Mouse (Mus musculus): ENCODE results near the gene Slc48a1. TPM values are rescaled to one million over a fixed set of nuclear protein-coding genes. Genes with fewer than 3 reads are reported as not detected.

Slc48a1 gene
- polyA plus RNA-seq, 1 experiment from 2014 or later, result 81.9 TPM

- 80% methylated on average over 12 of the region's 12 CpGs for WGBS
- ATAC-seq (ENCODE audit: low FRiP score, low TSS enrichment), result no peak
- Histone ChIP-seq H3K9me3 (ENCODE audit: low read length) (no peaks in the 10 kb centered on the region), H3K9ac (replicated peaks; ENCODE audit: low read length) (no peak overlapping the region), H3K27ac (ENCODE audit: low read length) (no peak overlapping the region), H3K4me1 (ENCODE audit: insufficient read depth, low read length) (peaks cover 12% of the 10 kb centered on the region), H3K36me3 (ENCODE audit: insufficient read depth, low read length) (peaks cover 48% of the 10 kb centered on the region), H3K27me3 (ENCODE audit: insufficient read depth, low read length) (no peaks in the 10 kb centered on the region), H3K4me2 (replicated peaks; ENCODE audit: low read depth, low read length) (no peak overlapping the region), H3K4me3 (ENCODE audit: low read length) (no peak overlapping the region)
These were observed 29.5 kb downstream of the Slc48a1 start for GRCm38 (mm10) chr15:97807867-97808266.

- Histone ChIP-seq H3K9me3 (ENCODE audit: low read length) (no peaks in the 10 kb centered on the region), H3K4me2 (replicated peaks; ENCODE audit: low read depth, low read length) (no peak overlapping the region), H3K36me3 (ENCODE audit: insufficient read depth, low read length) (peaks cover 48% of the 10 kb centered on the region), H3K27ac (ENCODE audit: low read length) (no peak overlapping the region), H3K27me3 (ENCODE audit: insufficient read depth, low read length) (no peaks in the 10 kb centered on the region), H3K4me1 (ENCODE audit: insufficient read depth, low read length) (peaks cover 17% of the 10 kb centered on the region), H3K4me3 (ENCODE audit: low read length) (no peak overlapping the region), H3K9ac (replicated peaks; ENCODE audit: low read length) (no peak overlapping the region)
- WGBS, result 92% methylated on average over 14 of the region's 14 CpGs
- ATAC-seq (ENCODE audit: low FRiP score, low TSS enrichment), result no peak
These were observed 30.2 kb downstream of the Slc48a1 start for GRCm38 (mm10) chr15:97808532-97808931.

DNA sequence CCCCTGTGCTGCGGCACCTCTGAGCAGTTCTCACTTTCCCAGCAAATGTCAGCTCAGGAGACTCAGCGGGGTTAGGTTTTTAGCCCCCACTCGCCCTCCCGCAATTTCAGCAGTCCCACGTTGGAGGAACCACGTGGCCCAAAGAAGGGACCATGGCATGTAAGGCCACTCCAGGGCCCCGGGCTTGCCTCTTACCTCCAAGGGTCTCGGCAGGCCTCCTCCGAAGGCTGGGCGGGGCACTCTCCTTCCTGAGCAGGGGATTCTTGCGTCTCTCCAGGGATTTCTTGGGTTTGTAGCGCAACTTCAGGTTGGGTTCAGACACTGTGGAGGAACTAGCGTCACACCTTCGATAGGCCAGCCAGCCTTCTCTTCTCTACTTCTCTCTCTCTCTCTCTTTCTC, 30.9 kb downstream of the Slc48a1 start:
- Histone ChIP-seq H3K9ac (replicated peaks; ENCODE audit: low read length) (no peak overlapping the region), H3K36me3 (ENCODE audit: insufficient read depth, low read length) (peaks cover 48% of the 10 kb centered on the region), H3K9me3 (ENCODE audit: low read length) (no peaks in the 10 kb centered on the region), H3K4me1 (ENCODE audit: insufficient read depth, low read length) (peaks cover 24% of the 10 kb centered on the region), H3K27ac (ENCODE audit: low read length) (no peak overlapping the region), H3K27me3 (ENCODE audit: insufficient read depth, low read length) (no peaks in the 10 kb centered on the region), H3K4me3 (ENCODE audit: low read length) (no peak overlapping the region), H3K4me2 (replicated peaks; ENCODE audit: low read depth, low read length) (no peak overlapping the region)
- 86% methylated on average over 14 of the region's 14 CpGs for WGBS
- ATAC-seq (ENCODE audit: low FRiP score, low TSS enrichment), result no peak

DNA sequence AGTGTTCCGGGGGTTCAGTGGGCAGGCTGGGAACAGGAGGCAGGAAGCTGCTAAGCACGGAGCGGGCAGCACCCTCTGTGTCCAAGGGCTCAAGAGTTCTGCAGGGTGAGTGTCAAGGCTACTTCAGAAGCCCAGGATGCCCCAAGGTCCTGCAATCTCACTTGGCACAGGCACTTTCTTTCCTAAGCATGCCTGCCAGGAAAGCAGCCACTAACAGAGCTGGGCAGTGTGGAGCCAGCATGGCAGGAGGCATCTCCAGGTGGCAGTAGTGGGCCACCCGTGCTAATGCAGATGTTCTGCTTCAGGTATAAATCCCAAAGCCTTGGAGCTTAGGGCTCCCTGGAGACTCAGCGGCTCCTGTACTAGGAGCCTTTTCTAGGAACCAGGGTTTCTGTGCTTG, 31.6 kb downstream of the Slc48a1 start:
- Histone ChIP-seq H3K36me3 (ENCODE audit: insufficient read depth, low read length) (peaks cover 45% of the 10 kb centered on the region), H3K27ac (ENCODE audit: low read length) (no peak overlapping the region), H3K9me3 (ENCODE audit: low read length) (no peaks in the 10 kb centered on the region), H3K9ac (replicated peaks; ENCODE audit: low read length) (no peak overlapping the region), H3K27me3 (ENCODE audit: insufficient read depth, low read length) (no peaks in the 10 kb centered on the region), H3K4me1 (ENCODE audit: insufficient read depth, low read length) (peaks cover 31% of the 10 kb centered on the region), H3K4me2 (replicated peaks; ENCODE audit: low read depth, low read length) (no peak overlapping the region), H3K4me3 (ENCODE audit: low read length) (no peak overlapping the region)
- no peak for ATAC-seq (ENCODE audit: low FRiP score, low TSS enrichment)
- 87% methylated on average over 5 of the region's 5 CpGs for WGBS

GRCm38 (mm10) chr15:97810399-97810798, 32.1 kb downstream of the Slc48a1 start:
- WGBS, result 95% methylated on average over 5 of the region's 5 CpGs
- H3K4me2 ChIP-seq (replicated peaks; ENCODE audit: low read depth, low read length), result no peak overlapping the region
- peaks cover 42% of the 10 kb centered on the region for H3K36me3 ChIP-seq (ENCODE audit: insufficient read depth, low read length)
- no peak overlapping the region for H3K4me3 ChIP-seq (ENCODE audit: low read length)
- ATAC-seq (ENCODE audit: low FRiP score, low TSS enrichment), result no peak
- H3K27me3 ChIP-seq (ENCODE audit: insufficient read depth, low read length), result no peaks in the 10 kb centered on the region
- H3K27ac ChIP-seq (ENCODE audit: low read length), result no peak overlapping the region
- no peak overlapping the region for H3K9ac ChIP-seq (replicated peaks; ENCODE audit: low read length)
- H3K4me1 ChIP-seq (ENCODE audit: insufficient read depth, low read length), result peaks cover 35% of the 10 kb centered on the region
- no peaks in the 10 kb centered on the region for H3K9me3 ChIP-seq (ENCODE audit: low read length)

DNA sequence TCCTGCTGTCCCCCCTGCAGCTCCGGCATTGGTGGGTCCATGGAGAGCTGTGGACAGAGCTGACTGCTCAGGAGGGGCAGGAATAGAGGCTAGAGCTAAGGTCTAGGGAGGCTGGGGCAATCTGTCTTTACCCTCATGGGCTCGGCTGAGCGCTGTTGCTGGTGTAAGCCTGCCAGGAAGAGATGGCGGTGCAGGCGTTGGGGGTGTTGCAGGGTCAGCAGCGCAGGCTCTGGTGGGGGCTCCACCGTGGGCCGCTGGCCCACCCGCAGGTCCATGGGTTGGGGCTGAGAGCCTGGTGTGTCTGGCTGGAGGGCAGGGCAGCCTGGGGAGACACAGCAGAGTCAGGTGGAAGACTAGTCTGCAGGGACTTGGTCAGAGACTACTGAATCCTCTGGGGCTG, 33.0 kb downstream of the Slc48a1 start:
- H3K9me3 ChIP-seq (ENCODE audit: low read length), result no peaks in the 10 kb centered on the region
- H3K4me1 ChIP-seq (ENCODE audit: insufficient read depth, low read length), result peaks cover 35% of the 10 kb centered on the region
- H3K4me2 ChIP-seq (replicated peaks; ENCODE audit: low read depth, low read length), result no peak overlapping the region
- H3K4me3 ChIP-seq (ENCODE audit: low read length), result no peak overlapping the region
- H3K36me3 ChIP-seq (ENCODE audit: insufficient read depth, low read length), result peaks cover 44% of the 10 kb centered on the region
- H3K9ac ChIP-seq (replicated peaks; ENCODE audit: low read length), result no peak overlapping the region
- ATAC-seq (ENCODE audit: low FRiP score, low TSS enrichment), result no peak
- H3K27me3 ChIP-seq (ENCODE audit: insufficient read depth, low read length), result no peaks in the 10 kb centered on the region
- WGBS, result 87% methylated on average over 9 of the region's 9 CpGs
- 0 out of 2 replicates have a peak overlapping the region, but pooled peaks have one; percentile 46 for H3K27ac ChIP-seq (ENCODE audit: low read length)

- no peak overlapping the region; the same call in 1 of the 2 replicates for H3K9ac ChIP-seq (replicated peaks; ENCODE audit: low read length)
- H3K27me3 ChIP-seq (ENCODE audit: insufficient read depth, low read length), result no peaks in the 10 kb centered on the region
- peak overlapping the region; percentile 46; the same call in 1 of the 2 replicates for H3K27ac ChIP-seq (ENCODE audit: low read length)
- H3K4me3 ChIP-seq (ENCODE audit: low read length), result no peak overlapping the region
- 65% methylated on average over 6 of the region's 6 CpGs for WGBS
- H3K4me1 ChIP-seq (ENCODE audit: insufficient read depth, low read length), result peaks cover 35% of the 10 kb centered on the region
- no peaks in the 10 kb centered on the region for H3K9me3 ChIP-seq (ENCODE audit: low read length)
- H3K36me3 ChIP-seq (ENCODE audit: insufficient read depth, low read length), result peaks cover 36% of the 10 kb centered on the region; the same call in 1 of the 2 replicates
- H3K4me2 ChIP-seq (replicated peaks; ENCODE audit: low read depth, low read length), result no peak overlapping the region
- no peak for ATAC-seq (ENCODE audit: low FRiP score, low TSS enrichment)
These were observed 33.8 kb downstream of the Slc48a1 start for GRCm38 (mm10) chr15:97812126-97812525.

DNA sequence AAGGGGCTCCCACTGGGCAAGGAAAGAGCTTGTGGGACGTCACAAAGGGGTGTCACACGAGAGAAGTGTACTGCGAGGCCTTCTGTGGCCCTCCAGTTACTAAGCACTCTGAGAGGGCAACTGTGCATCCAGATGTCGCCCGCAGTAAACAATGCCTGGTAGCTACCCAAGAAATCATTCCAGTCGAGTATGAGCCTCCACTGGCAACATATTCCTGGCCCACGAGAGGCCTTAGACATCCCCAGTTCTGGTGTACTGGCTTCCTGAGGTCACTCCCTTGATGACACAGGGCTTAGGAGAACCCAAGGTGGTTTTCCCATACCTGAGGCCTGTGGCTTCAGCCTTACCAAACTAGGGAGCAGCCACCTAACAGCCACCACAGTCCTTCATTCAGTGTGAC, 34.6 kb downstream of the Slc48a1 start:
- peaks cover 29% of the 10 kb centered on the region; the same call in 1 of the 2 replicates for H3K36me3 ChIP-seq (ENCODE audit: insufficient read depth, low read length)
- peaks cover 35% of the 10 kb centered on the region for H3K4me1 ChIP-seq (ENCODE audit: insufficient read depth, low read length)
- ATAC-seq (ENCODE audit: low FRiP score, low TSS enrichment), result no peak
- H3K27me3 ChIP-seq (ENCODE audit: insufficient read depth, low read length), result no peaks in the 10 kb centered on the region
- H3K4me3 ChIP-seq (ENCODE audit: low read length), result no peak overlapping the region
- H3K4me2 ChIP-seq (replicated peaks; ENCODE audit: low read depth, low read length), result no peak overlapping the region
- no peak overlapping the region for H3K9ac ChIP-seq (replicated peaks; ENCODE audit: low read length)
- no peaks in the 10 kb centered on the region for H3K9me3 ChIP-seq (ENCODE audit: low read length)
- peak overlapping the region; percentile 1; the same call in 1 of the 2 replicates for H3K27ac ChIP-seq (ENCODE audit: low read length)
- WGBS, result 71% methylated on average over 7 of the region's 7 CpGs

DNA sequence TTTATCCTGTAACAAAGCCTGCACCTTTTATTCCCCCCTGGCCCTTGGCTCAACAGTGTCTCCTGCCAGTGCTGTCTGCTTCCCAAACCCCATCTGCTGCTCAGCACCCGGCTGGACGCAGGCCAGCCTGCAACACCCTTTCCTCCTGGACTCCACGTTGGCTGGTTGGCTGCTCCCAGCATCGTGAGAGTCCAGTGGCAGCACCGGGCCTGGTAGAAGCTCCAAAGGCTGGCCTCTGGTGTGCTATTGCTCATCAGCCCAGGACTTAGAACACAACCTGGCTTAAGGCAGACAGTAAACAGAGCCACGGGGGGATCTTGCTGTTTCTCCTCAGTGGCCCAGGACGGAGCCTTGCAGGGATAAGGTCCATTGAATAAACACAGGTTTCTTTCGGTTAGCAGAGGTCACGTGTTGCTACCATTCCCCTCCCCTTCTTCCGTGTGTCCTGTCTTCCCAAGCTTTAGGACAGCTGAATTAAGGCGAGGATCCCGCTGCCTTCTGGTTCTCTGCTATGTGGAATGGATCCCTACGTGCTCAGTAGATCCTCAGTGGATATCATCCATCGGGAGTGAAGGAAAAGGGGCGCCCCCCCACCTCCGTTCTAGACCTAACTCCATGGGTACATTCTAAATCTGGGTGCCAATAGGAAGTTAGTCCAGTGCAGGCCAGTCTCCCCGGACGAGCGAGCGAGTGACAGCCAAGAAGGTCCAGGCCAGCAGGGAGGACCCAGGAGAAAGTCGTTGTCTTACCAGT, 35.3 kb downstream of the Slc48a1 start:
- Histone ChIP-seq H3K4me3 (ENCODE audit: low read length) (no peak overlapping the region), H3K9ac (replicated peaks; ENCODE audit: low read length) (0 out of 2 replicates have a peak overlapping the region, but pooled peaks have one; percentile 1), H3K36me3 (ENCODE audit: insufficient read depth, low read length) (peaks cover 22% of the 10 kb centered on the region; the same call in 1 of the 2 replicates), H3K9me3 (ENCODE audit: low read length) (no peaks in the 10 kb centered on the region), H3K27ac (ENCODE audit: low read length) (peak overlapping the region; percentile 1; the same call in 1 of the 2 replicates), H3K4me1 (ENCODE audit: insufficient read depth, low read length) (peaks cover 35% of the 10 kb centered on the region), H3K27me3 (ENCODE audit: insufficient read depth, low read length) (no peaks in the 10 kb centered on the region), H3K4me2 (replicated peaks; ENCODE audit: low read depth, low read length) (0 out of 2 replicates have a peak overlapping the region, but pooled peaks have one; percentile 10)
- WGBS, result 51% methylated on average over 21 of the region's 21 CpGs
- ATAC-seq (ENCODE audit: low FRiP score, low TSS enrichment), result peak; percentile 10; the same call in 1 of the 2 replicates

GRCm38 (mm10) chr15:97814703-97815102, 36.4 kb downstream of the Slc48a1 start:
- 45% methylated on average over 5 of the region's 5 CpGs for WGBS
- Histone ChIP-seq H3K36me3 (ENCODE audit: insufficient read depth, low read length) (peaks cover 18% of the 10 kb centered on the region; the same call in 1 of the 2 replicates), H3K9me3 (ENCODE audit: low read length) (no peaks in the 10 kb centered on the region), H3K4me1 (ENCODE audit: insufficient read depth, low read length) (peaks cover 37% of the 10 kb centered on the region), H3K27ac (ENCODE audit: low read length) (peak overlapping the region; percentile 81), H3K4me3 (ENCODE audit: low read length) (no peak overlapping the region), H3K27me3 (ENCODE audit: insufficient read depth, low read length) (no peaks in the 10 kb centered on the region), H3K9ac (replicated peaks; ENCODE audit: low read length) (0 out of 2 replicates have a peak overlapping the region, but pooled peaks have one; percentile 15), H3K4me2 (replicated peaks; ENCODE audit: low read depth, low read length) (no peak overlapping the region)
- peak; percentile 54; the same call in 1 of the 2 replicates for ATAC-seq (ENCODE audit: low FRiP score, low TSS enrichment)

Measured in kidney, embryonic 16.5 days (tissue).